Mouse (Mus musculus): ENCODE measurements at regions not wholly inside any gene's neighbourhood (a gene's known extent, or its start where the extent isn't known, plus 50 kb on each side); places are given as distances from the start of the nearest gene placed in this dataset.

- no peak for DNase-seq (ENCODE audit: low spot score in 2 of 2)
Measured at GRCm38 (mm10) chr4:55741355-55741754, 209.1 kb upstream of the Klf4 start.

- no peak for DNase-seq (ENCODE audit: low spot score in 2 of 2)
Measured at GRCm38 (mm10) chr4:55740062-55740461, 207.8 kb upstream of the Klf4 start.

- DNase-seq (ENCODE audit: low spot score in 2 of 2) = no peak
Measured at GRCm38 (mm10) chr4:55738714-55739113, 206.4 kb upstream of the Klf4 start.

- no peak for DNase-seq (ENCODE audit: low spot score in 2 of 2)
Measured at GRCm38 (mm10) chr4:55735453-55735852, 203.2 kb upstream of the Klf4 start.

GRCm38 (mm10) chr4:55734331-55734730 lies 202.1 kb upstream of the Klf4 start:
- no peak for DNase-seq (ENCODE audit: low spot score in 2 of 2)

GRCm38 (mm10) chr4:55733223-55733622 lies 201.0 kb upstream of the Klf4 start:
- no peak for DNase-seq (ENCODE audit: low spot score in 2 of 2)

GRCm38 (mm10) chr4:55732006-55732405 lies 199.7 kb upstream of the Klf4 start:
- no peak for DNase-seq (ENCODE audit: low spot score in 2 of 2)

GRCm38 (mm10) chr4:55730266-55730665 lies 198.0 kb upstream of the Klf4 start:
- no peak for DNase-seq (ENCODE audit: low spot score in 2 of 2)

- DNase-seq (ENCODE audit: low spot score in 2 of 2) = no peak
Measured at GRCm38 (mm10) chr4:55727178-55727577, 194.9 kb upstream of the Klf4 start.

GRCm38 (mm10) chr4:55726081-55726480 lies 193.8 kb upstream of the Klf4 start:
- no peak for DNase-seq (ENCODE audit: low spot score in 2 of 2)

- no peak for DNase-seq (ENCODE audit: low spot score in 2 of 2)
Measured at GRCm38 (mm10) chr4:55724286-55724685, 192.0 kb upstream of the Klf4 start.

- no peak for DNase-seq (ENCODE audit: low spot score in 2 of 2)
Measured at GRCm38 (mm10) chr4:55723124-55723523, 190.9 kb upstream of the Klf4 start.

GRCm38 (mm10) chr4:55722388-55722787 lies 190.1 kb upstream of the Klf4 start:
- no peak for DNase-seq (ENCODE audit: low spot score in 2 of 2)

GRCm38 (mm10) chr4:55721834-55722233 lies 189.6 kb upstream of the Klf4 start:
- no peak for DNase-seq (ENCODE audit: low spot score in 2 of 2)

GRCm38 (mm10) chr4:55718438-55718837 lies 186.2 kb upstream of the Klf4 start:
- DNase-seq (ENCODE audit: low spot score in 2 of 2) = no peak

GRCm38 (mm10) chr4:55716161-55716651 lies 183.9 kb upstream of the Klf4 start:
- no peak for DNase-seq (ENCODE audit: low spot score in 2 of 2)

GRCm38 (mm10) chr4:55711500-55712341 lies 179.5 kb upstream of the Klf4 start:
- DNase-seq (ENCODE audit: low spot score in 2 of 2) = no peak

- DNase-seq (ENCODE audit: low spot score in 2 of 2) = no peak
Measured at GRCm38 (mm10) chr4:55710476-55710875, 178.2 kb upstream of the Klf4 start.

- no peak for DNase-seq (ENCODE audit: low spot score in 2 of 2)
Measured at GRCm38 (mm10) chr4:55708808-55709207, 176.5 kb upstream of the Klf4 start.

- DNase-seq (ENCODE audit: low spot score in 2 of 2) = no peak
Measured at GRCm38 (mm10) chr4:55707916-55708315, 175.7 kb upstream of the Klf4 start.

- no peak for DNase-seq (ENCODE audit: low spot score in 2 of 2)
Measured at GRCm38 (mm10) chr4:55704921-55705320, 172.7 kb upstream of the Klf4 start.

- no peak for DNase-seq (ENCODE audit: low spot score in 2 of 2)
Measured at GRCm38 (mm10) chr4:55703346-55703916, 171.2 kb upstream of the Klf4 start.

GRCm38 (mm10) chr4:55701334-55701733 lies 169.1 kb upstream of the Klf4 start:
- DNase-seq (ENCODE audit: low spot score in 2 of 2) = no peak

All from spleen, postnatal 10 days (tissue).